Mouse (Mus musculus) Muller cell, postnatal 12 days (primary cell): ENCODE data around the gene Psmd4.
A peak's percentile ranks its signal among the peaks of the same experiment; 100 is the strongest.
"Not testable (repeated sequence)": the region's sequence is repeated elsewhere in the genome, so short reads cannot be mapped to it uniquely, and the experiment has no call there.

ENCODE experiments used
- DNase-seq: peaks from one replicate; pipeline ENCODE4 v3.0.0-alpha.2; 2015; ENCODE audit errors: inconsistent ontology term

Psmd4 gene

DNA sequence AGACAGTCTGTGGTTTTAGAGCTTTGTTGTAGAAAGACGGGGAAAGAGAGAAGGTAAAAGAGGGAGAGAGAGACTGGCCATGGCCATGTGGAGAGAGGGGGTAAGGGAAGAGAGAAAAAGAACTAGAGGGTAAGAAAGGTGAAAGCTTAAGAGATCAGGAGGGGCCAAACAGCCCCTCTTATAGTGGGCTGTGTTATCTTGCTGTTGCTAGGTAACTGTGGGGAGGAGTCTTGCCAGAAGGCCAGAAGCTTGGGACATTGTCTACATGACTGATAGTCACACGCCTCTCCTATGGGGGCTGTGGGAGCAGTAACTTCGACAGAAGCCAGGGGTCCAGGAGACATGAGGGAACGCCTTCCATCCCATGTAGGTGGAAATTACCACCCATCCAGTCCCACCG, 17.2 kb downstream of the Psmd4 start:
- no peak for DNase-seq

DNA sequence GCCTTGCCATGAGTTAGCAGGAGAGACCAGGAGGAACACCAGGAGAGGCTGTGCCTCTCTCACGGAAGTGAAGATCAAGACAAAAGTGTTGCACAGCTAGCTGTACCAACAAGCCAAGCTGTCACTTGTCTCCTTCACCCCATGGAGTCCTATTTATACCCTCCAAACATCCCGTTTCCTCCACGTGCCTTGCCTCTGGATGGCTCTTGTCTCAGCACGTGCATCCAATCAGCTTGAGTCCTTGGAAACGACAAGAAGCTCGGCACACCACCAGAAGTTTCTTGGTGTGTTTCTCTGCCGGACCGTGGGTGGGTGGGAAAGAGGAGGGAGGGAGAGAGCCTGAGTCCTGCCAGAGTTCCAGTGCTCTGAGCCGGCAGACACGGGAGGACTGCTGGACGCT, 17.9 kb downstream of the Psmd4 start:
- DNase-seq = peak; percentile 24

DNA sequence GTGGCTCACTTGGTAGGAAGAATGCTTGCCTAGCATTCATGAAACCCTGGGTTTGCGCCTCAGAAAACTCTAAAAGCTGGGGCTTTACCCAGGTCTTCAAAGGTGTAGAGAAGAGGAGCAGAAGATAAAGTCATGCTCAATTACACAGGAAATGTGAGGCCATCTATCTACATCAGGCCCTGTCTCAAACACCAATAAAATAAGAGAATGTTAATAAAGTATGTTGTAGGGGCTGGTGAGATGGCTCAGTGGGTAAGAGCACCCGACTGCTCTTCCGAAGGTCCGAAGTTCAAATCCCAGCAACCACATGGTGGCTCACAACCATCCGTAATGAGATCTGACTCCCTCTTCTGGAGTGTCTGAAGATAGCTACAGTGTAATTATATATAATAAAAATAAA, 21.5 kb downstream of the Psmd4 start:
- DNase-seq = not testable (repeated sequence)

DNA sequence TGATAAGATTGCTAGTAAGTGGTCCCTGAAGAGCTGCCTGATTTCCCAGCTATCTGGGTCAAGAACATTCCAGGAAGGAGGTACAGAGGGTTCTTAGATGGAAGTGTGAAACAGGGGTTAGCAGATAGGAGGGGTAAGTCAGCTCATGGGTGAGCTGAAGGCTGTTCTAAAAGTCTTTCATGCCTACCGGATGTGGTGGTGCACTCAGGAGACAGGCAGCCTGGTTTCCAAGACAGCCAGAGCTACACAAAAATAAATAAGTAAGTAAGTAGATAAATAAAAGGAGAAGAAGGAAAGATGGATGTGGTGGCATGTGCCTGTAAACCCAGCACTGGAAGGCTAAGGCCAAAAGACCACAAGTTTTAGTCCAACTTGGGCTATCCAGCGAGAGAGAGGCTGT, 23.7 kb downstream of the Psmd4 start:
- DNase-seq = no peak

DNA sequence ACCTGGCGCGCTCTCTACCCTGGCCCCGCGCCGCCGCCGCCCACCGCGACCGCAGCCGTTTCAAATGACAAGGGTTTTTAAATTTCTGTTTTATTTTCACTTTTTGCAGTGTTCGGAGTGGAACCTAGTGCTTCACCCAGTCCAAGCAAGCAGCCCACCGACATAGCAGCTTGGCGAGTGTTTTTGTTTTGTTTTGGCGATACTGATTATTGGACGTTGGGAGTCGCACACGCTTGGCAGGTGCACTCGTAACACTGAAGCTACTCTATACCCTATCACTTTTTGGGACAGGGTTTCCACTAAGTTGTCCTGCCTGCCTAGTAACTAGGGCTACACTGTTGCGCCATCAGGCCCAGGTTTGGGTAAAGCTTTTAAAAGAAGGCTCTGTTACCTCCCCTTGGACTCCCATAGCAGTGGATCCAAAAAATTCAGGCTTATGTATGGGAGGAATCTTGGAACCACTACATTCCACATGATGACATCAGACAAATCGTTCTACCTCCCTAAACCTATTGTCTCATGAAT, 25.8 kb downstream of the Psmd4 start:
- DNase-seq = peak; percentile 30

DNA sequence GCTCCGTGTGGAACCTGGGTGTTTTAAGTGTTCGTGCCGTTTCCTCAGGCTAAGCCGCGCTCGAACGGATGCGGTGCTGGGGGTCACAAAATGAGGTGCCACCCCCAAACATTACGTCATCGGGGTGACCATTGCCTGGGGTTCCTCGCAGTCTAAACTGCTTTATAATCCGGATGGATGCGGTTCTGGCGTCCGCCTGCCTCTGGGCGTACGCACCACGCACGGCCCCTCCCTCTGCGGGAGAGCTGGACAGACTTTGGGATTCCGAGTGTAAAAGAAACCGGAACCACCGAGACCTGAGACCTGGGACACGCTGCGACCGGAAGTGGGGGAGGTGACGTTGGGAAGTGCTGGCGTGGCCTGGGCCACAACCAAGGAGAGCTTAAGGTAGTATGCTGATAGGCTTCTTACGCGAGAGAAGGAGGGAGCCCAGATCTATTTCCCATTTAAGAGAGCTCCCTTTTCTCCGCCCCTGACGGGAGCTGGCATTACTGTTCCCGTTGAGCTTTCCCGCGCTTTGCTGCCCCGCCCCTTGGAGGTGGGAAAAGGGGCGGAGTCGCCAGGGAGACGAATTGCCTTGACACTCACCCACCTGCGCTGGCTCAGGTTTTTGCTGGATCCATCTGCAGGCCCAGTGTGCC, 26.4 kb downstream of the Psmd4 start:
- peak; percentile 95 for DNase-seq

DNA sequence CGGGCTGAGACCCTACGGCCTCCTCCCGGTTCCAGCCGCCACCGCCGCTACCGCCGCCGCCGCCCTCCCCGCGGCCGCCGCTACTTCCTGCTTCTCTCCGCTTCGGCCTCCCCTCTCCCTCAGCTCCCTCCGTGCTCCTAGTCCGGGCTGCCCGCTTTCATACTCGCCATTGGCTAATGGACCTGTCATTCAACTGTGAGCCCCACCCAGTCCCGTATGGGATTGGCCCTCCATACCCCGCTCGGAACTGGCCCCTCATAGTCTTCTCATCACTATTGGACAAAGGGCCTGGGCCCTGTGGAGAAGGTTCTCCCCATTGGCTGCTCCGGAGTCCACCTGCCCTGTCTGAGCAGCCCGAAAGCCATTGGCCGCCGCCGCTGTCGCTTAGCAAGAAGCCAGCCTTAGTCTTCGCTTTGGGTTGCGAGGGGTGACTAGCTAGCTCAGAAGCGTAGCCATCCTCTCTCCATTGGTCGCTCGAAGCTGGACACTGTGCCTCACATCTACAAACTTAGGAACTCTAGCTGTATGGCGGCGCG, 27.0 kb downstream of the Psmd4 start, which contains the start of gene Zfp687:
Zfp687 (minus strand) TSS at position 112 of the 536 bp plus-strand sequence.
- DNase-seq = peak; percentile 99

DNA sequence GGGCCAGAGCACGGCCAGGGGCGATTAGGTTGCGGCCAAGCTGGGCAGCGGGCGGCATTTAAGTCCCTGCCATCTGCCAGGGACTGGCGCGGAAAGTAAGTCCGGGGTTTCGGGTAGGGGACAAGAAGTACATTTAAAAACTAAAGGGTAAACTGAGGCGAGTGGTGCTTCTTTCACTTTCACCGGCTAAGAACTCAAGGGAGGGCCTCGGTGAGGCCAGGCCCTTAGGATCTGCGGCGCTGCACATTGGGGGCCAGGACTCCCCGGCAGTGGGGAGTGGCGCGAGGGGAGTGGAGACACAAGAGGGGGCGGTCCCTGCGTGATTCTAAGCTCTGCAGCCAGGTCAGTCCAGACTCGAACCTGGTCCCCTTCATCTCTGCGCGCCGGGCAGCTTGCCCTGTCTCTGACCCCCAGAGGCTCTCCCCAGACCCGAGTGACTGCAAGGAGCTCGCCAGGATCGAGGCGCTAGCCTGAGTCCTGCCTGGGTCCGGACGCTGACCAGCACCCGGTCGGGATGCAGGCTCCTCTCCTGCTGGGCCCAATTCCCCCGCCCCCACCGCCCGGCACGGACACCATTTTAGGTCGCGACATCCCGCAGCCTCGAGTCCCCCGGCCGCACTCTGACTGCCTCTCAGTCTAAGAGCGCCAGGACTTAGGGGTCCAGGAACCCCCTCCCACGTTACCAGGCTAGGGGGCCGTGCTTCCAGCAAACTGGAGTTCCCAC, 27.8 kb downstream of the Psmd4 start:
- peak; percentile 77 for DNase-seq

DNA sequence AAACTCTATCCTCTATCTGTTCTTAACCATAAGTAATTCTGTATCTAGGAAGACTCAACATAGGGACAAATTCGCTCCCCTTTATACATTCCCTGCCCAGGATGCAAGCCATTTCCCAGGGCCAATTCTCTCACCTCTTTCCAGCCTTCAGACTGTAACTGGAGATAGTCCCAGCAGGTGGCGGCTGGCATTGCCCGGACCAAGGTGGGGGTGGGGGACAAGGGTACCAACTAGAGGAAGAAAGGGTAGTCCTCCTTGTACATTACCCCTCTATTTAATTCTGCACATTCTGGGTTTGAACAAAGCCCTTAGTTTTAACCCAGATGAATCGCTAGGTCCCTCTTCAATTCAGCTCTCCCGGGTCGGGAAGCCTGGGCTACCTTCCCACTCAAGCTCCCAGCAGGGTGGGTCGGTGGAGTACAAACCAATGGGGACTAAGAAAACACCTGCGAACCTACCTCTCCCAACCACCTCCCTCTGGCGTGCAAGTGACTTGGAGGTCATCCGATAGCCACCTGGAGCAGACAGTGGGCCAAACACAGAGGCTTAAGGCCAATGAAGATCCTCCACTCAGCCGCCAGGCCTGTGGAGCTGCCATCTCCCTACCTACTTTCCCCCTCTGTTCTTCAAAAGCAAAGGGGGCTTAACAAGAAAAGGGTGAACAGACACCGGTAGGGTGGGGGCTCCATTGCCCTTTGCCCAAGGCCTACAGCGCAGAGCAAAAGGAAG, 28.6 kb downstream of the Psmd4 start:
- peak; percentile 36 for DNase-seq

DNA sequence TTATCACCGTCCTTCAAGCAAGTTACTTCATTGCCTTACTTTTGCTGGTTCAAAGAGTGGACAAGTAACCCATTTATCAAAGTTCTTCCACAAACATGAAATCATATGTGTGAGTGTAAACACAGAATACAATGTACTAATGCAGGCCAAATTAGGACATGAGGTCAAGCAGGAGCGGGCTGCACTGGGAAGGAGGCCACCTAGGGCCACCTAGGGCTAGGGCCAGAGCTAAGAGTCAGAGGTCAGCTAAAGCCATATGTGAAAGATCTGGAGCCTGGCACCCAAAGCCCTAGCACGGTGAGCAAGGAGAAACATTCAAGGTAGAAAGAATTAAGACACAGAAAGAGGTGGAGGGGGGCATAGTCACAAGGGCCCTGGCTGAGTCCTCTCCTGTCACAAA, 29.4 kb downstream of the Psmd4 start:
- DNase-seq = no peak

DNA sequence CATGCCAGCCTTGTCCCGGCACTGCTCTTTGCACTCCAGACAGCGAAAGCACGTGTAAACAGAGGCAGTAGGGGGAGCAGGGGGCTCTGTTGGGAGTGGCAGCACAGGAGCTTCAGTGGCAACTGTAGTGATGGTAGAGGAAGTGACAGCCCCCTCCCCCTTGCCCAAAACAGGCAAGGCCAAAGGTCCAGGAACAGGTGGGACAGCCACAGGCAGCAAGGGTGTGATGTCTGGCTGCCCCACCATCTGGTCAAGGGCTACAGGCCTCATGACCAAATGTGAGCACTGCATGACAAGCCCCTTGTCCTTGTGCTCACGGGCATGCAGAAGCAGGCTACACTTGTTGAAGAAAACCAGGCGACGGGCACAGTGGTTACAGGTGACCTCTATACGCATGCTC, 32.0 kb downstream of the Psmd4 start:
- no peak for DNase-seq

DNA sequence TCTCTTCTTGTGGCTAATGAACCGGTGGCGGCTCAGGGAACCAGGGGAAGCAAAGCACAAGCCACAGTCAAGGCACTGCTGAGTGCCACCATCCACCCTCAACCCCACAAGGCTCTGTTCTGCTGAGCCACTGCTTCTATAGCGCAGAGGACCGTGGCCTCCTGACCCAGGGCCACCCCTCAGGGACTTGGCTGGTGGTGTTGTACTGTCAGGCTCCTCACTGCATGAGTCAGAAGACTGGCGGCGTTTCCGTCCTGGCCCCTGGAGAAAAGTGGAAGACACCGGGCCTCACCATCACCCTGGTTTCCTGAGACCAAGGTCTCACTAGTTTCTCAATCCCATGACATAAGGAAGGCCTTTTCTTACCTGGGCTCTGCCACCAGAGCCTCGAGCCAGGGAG, 34.7 kb downstream of the Psmd4 start:
- no peak for DNase-seq

DNA sequence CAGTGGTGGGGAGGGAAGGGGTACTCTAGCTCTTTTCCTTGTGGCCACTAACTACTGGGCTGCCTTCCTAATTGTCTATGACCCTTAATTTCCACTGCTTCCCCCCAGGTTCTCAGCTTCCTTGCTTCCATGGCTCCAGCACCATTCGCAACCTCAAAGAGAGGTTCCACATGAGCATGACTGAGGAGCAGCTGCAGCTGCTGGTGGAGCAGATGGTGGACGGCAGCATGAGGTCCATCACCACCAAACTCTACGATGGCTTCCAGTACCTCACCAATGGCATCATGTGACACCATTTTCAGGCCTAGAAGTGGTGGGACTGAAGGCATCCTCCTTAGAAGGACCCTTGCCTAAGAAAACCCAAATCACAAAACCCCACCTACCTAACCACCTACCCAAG, 36.8 kb downstream of the Psmd4 start:
- no peak for DNase-seq

DNA sequence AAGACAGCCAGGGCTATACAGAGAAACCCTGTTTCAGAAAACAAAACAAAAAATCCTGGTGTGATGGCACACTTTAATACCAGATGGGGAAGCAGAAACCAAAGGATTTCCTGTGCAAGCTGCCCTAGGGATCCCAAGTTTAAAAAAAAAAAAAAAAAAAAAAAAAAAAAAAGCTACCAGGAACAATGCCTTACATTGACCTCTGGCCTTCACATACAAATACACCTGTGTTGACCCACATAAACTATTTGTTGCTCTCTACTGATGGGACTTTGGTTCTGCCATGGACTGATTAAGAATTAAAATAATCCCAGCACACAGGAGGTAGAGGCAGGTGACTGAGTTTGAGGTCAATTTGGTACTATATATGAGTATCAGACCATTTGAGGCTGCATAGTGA, 39.1 kb downstream of the Psmd4 start:
- no peak for DNase-seq

DNA sequence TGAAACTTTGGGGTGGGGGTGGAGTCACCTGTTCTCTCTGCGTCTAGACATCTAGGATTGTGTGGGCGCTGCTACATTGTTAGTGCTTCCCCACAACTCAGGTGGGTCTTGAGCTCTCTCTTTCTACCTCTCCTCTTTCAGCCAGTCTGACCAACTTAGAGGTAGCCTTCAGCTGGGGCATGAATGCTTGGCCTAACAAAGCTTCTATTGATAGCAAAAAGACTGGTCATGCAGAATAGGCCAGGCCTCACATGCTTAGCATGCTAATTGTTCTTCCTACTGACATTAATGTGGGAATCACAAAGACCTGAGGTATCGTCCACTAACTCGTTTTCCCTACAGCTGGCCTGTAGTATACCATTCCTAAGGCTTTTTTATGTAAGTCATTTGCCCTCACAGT, 39.8 kb downstream of the Psmd4 start:
- peak; percentile 73 for DNase-seq

DNA sequence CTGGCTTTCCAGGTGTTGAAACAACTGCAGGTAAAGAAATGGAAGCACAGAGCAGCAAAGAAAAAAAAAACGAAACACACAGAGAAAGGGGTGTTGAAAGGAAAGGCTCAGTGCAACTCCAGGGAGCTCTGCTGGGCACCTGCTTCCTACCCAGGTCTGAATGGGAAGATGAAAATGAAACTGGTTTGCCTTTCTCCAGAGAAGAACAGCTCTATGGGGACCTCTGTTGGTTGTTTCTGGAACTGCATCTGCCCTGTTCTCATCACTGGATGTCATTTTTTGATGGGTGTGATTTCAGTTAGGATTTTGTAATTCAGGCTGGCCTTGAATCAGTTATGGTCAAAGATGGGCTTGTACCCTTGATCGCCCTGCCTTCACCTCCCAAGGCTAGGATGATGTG, 45.5 kb downstream of the Psmd4 start:
- peak; percentile 76 for DNase-seq

DNA sequence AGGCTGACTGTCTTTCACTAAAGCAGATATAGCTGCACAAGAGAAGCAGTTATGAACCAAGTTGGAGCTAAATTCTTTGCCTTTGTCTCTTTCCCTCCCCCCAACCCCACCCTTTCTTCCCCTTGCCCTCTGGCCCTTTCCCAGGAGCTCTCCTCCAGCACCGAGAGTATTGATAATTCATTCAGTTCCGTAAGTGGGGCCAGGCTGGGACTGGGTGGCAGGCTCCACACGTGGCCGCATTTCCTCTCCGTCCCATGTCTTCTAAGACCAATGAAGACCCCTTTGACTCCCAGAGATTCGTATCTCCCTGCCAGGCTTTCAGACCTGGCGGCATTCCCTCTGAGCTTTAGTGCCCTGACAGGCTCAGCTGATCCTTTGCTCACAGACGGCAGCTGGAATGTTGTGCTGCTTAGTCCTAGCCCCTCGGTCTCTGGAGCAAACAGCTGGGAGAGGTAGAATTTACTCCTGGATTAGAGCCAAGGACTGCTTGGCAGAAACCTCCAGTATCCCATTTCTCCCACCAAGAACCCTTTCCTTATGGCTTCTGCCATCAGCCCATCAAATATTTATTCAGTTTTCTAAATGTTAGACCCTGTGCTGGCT, 53.2 kb downstream of the Psmd4 start:
- DNase-seq = no peak

DNA sequence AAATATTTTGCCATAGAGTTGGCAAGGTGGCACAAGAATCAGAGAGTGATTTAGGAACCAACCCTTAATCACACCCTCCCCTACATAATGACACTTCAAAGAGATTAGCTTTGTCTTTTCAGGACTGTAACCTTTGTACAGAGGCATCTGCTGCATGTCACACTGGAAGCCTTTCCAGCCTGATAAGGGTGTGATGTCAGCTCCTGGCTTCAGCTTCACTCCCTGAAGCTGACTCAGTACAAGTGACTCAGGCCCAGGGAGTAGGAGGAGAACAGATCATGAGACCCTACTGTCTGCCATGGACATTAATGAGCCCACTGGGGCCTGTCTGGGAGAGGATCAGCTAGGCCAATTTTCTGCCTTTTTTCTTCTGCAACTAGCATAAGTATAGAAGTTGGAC, 54.8 kb downstream of the Psmd4 start:
- DNase-seq = peak; percentile 81

DNA sequence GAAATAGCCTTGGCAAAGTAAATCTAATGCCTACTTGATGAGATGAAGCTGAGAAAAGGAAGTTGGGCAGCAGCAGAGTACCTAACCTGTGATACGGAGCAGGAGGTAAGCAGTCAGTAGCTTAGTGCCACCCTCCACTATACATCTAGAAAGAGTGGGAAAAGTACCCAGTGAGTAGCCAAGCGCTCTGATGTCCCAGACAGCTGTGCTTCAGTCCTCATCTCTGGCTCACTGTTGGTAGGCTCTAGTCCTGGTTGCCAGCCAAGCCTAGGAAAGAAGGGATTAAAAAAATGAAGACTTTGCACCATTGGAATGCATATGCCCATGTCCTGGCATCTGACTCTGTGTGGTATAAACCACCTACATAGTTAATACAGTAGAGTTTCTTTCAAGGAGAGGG, 56.9 kb downstream of the Psmd4 start:
- DNase-seq = no peak

DNA sequence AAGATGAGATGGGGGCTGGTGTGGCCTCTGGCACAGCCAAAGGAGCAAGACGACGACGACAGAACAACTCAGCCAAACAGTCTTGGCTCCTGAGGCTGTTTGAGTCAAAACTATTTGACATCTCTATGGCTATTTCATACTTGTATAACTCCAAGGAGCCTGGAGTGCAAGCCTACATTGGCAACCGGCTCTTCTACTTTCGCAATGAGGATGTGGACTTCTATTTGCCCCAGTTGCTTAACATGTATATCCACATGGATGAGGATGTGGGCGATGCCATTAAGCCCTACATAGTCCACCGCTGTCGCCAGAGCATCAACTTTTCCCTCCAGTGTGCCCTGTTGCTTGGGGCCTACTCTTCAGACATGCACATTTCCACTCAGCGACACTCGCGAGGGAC, 58.1 kb downstream of the Psmd4 start:
- no peak for DNase-seq
